Mouse (Mus musculus): Measurements from ENCODE around the gene Sdccag8.
A peak's percentile ranks its signal among the peaks of the same experiment; 100 is the strongest.

DNA sequence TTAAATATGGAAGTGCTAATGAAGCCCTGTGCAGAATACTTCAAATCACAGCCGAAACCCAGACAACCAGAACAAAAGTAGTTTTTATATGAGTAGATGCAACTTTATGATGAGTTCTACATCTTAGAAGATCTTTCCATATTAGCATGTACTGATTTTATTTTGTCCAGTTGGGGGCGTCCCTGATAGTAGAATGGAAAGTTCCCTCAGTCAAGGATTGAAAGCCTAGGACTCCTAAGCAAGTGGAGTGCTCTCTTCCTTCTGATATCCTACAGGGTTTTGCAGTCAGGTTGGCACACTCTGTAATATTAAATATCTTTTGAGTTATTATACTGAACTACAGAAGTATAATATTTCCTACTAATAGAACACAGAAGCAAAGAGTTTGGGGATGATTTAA is 64.5 kb downstream of the Sdccag8 start:
- TF ChIP-seq CTCF (IDR thresholded peaks at IDR 0.05; ENCODE audit: low read depth), result peak; percentile 29; the same call in 1 of the 2 replicates
- no peak for TF ChIP-seq EP300 (IDR thresholded peaks at IDR 0.05; ENCODE audit: low read depth)

All from heart, postnatal 0 days (tissue).